Mouse (Mus musculus): ENCODE data around the gene Ccdc122. TPM values are rescaled to one million over a fixed set of nuclear protein-coding genes. Genes with fewer than 3 reads are reported as not detected.
A peak's percentile ranks its signal among the peaks of the same experiment; 100 is the strongest.
"Not testable (repeated sequence)": the region's sequence is repeated elsewhere in the genome, so short reads cannot be mapped to it uniquely, and the experiment has no call there.

Gene Ccdc122
- not detected in 2 replicates for polyA plus RNA-seq (2012; ENCODE audit: insufficient read depth, insufficient read length, low replicate concordance, missing spikeins)

DNA sequence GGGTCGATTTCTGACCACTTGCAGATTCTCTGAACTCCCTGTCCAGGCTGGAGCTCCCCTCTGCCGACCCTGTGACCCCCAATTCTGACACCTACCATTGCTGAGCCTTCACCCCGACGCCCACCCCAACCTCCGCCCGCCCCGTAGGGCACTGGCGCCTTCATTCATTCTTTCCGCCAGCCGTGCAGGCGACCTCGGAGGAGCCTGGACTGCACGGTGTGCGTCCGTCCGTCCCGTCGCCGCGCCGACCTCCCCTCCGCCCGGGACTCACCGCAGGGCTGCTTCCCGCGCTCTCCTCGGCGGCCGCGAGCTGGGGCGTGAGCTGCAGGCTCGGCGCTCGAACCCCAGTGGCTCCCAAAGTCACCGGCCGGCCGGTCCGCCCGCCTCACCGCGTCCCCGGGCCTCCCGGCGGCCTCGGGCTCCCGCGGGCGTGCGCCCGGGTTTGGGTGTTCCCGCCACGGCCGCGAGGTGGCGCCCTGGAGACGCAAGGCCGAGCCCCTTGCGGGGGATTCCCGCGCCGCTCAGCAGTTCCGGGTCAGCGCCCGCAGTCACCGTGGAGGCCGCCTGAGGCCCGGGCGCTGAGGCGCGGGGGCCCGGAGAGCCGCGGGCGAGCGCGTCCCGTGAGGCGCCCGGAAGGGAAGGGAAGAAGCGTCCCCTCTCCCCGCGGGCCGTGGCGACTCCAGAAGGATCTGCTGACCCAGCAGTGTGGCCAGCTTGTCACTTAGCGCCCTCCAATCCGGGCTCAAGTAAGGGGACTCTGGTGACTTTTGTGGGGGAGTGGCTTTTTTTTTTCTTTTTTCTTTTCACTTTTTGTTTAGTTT, at the start of gene Ccdc122, which contains the start of gene Lacc1:
TSS of gene Ccdc122 (plus strand) at position 547 of the 821 bp plus-strand sequence.
TSS of gene Lacc1 (minus strand) at position 679 of the 821 bp plus-strand sequence.
- H3K4me1 ChIP-seq (ENCODE audit: control insufficient read depth, insufficient read depth, low read length), result peaks cover 5% of the 10 kb centered on the region; the same call in 1 of the 2 replicates
- no peak within 1 kb of the TSS for H3K27ac ChIP-seq (ENCODE audit: insufficient read depth, low read depth, low read length)
- WGBS, result 2% methylated on average over 86 of the region's 86 CpGs
- TF ChIP-seq CTCF (IDR thresholded peaks at IDR 0.05; ENCODE audit: insufficient read depth, low read depth, low read length), result peak; percentile 92
- TF ChIP-seq POLR2A (IDR thresholded peaks at IDR 0.05; ENCODE audit: insufficient read depth, low read depth, low read length), result no peak
- H3K4me3 ChIP-seq (ENCODE audit: insufficient read depth, low read depth, low read length), result peak within 1 kb of the TSS; percentile 57

- H3K4me1 ChIP-seq (ENCODE audit: control insufficient read depth, insufficient read depth, low read length); H3K4me3 ChIP-seq (ENCODE audit: insufficient read depth, low read depth, low read length); H3K27ac ChIP-seq (ENCODE audit: insufficient read depth, low read depth, low read length): not testable (repeated sequence)
- 79% methylated on average over 2 of the region's 2 CpGs for WGBS
Measured at GRCm38 (mm10) chr14:76990351-76990750, 46.2 kb upstream of the Ccdc122 start.

DNA sequence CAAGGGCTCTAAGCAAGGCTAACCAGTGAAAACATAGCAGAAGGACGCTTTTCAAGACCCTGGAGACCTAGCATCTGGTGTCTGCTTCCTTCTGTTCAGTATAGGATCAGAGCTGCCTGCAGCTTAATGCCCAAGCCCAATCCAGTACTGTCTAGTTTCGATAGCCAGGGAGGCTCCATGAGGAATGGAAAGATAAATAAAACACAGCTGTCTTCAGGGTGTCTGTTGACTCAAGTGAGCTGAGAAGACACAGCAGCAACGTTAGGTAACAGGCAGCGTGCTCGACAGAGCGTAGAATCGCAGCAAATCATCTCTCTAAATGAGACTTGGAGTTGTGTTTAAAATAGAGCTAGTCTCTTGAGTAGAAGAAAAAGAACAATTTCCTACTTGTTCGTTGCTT, 31.8 kb upstream of the Ccdc122 start:
- WGBS, result 82% methylated on average over 8 of the region's 8 CpGs
- Histone ChIP-seq H3K27ac (ENCODE audit: insufficient read depth, low read depth, low read length) (no peak overlapping the region), H3K4me3 (ENCODE audit: insufficient read depth, low read depth, low read length) (no peak overlapping the region), H3K4me1 (ENCODE audit: control insufficient read depth, insufficient read depth, low read length) (no peaks in the 10 kb centered on the region)
- no peak for TF ChIP-seq CTCF (IDR thresholded peaks at IDR 0.05; ENCODE audit: insufficient read depth, low read depth, low read length)
- TF ChIP-seq POLR2A (IDR thresholded peaks at IDR 0.05; ENCODE audit: insufficient read depth, low read depth, low read length), result no peak

DNA sequence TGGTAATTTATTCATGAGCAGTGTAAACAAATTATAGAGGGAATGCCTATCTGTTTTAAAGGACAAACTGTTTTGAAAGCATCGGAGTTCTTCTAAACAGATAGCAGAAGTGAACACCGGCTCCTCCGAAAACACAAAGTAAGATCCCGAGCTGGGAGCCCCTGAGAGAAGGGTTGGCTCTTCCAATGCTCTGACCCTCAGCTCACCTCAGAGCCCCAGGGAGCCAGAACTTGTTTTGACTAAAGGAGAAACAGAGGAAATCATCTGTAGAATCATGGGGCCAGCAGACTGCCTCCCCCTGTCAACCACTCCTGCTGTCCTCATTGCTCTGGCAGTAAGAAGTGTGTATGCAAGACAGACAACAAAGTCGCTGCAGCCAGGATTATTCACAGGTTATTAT, 31.0 kb upstream of the Ccdc122 start:
- Histone ChIP-seq H3K27ac (ENCODE audit: insufficient read depth, low read depth, low read length) (no peak overlapping the region), H3K4me3 (ENCODE audit: insufficient read depth, low read depth, low read length) (no peak overlapping the region), H3K4me1 (ENCODE audit: control insufficient read depth, insufficient read depth, low read length) (no peaks in the 10 kb centered on the region)
- no peak for TF ChIP-seq POLR2A (IDR thresholded peaks at IDR 0.05; ENCODE audit: insufficient read depth, low read depth, low read length)
- no peak for TF ChIP-seq CTCF (IDR thresholded peaks at IDR 0.05; ENCODE audit: insufficient read depth, low read depth, low read length)
- 75% methylated on average over 5 of the region's 5 CpGs for WGBS

DNA sequence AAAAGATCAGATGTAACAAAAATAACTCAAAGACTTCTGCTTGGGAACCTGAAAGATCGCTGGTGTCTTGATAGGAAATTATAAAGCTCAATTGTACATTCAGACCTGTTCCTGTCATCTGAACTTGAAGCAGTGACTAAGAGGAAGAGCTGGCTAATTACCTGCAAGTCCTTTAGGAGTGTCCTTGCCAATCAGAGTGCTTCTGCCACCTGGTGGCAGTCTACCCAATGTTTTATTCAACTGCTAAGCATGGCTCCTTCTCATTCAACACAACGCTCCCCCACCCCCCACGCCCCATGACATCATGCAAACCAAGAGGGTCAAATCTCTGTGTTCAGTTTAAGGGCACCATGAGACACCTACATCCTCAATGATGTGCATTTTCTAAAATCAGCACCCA, 28.3 kb upstream of the Ccdc122 start:
- H3K4me3 ChIP-seq (ENCODE audit: insufficient read depth, low read depth, low read length), result no peak overlapping the region
- no peak overlapping the region for H3K27ac ChIP-seq (ENCODE audit: insufficient read depth, low read depth, low read length)
- TF ChIP-seq POLR2A (IDR thresholded peaks at IDR 0.05; ENCODE audit: insufficient read depth, low read depth, low read length) (no peak), CTCF (IDR thresholded peaks at IDR 0.05; ENCODE audit: insufficient read depth, low read depth, low read length) (no peak)
- 16% methylated on average over 3 of the region's 3 CpGs for WGBS
- no peaks in the 10 kb centered on the region for H3K4me1 ChIP-seq (ENCODE audit: control insufficient read depth, insufficient read depth, low read length)

GRCm38 (mm10) chr14:77011804-77012203, 24.8 kb upstream of the Ccdc122 start:
- Histone ChIP-seq H3K4me1 (ENCODE audit: control insufficient read depth, insufficient read depth, low read length) (no peaks in the 10 kb centered on the region), H3K27ac (ENCODE audit: insufficient read depth, low read depth, low read length) (no peak overlapping the region), H3K4me3 (ENCODE audit: insufficient read depth, low read depth, low read length) (no peak overlapping the region)
- TF ChIP-seq CTCF (IDR thresholded peaks at IDR 0.05; ENCODE audit: insufficient read depth, low read depth, low read length) (no peak), POLR2A (IDR thresholded peaks at IDR 0.05; ENCODE audit: insufficient read depth, low read depth, low read length) (no peak)
- WGBS, result 4% methylated on average over 3 of the region's 3 CpGs

- WGBS, result 77% methylated on average over 12 of the region's 12 CpGs
- H3K27ac ChIP-seq (ENCODE audit: insufficient read depth, low read depth, low read length); H3K4me1 ChIP-seq (ENCODE audit: control insufficient read depth, insufficient read depth, low read length); H3K4me3 ChIP-seq (ENCODE audit: insufficient read depth, low read depth, low read length): not testable (repeated sequence)
Measured at GRCm38 (mm10) chr14:77016783-77017182, 19.8 kb upstream of the Ccdc122 start.

DNA sequence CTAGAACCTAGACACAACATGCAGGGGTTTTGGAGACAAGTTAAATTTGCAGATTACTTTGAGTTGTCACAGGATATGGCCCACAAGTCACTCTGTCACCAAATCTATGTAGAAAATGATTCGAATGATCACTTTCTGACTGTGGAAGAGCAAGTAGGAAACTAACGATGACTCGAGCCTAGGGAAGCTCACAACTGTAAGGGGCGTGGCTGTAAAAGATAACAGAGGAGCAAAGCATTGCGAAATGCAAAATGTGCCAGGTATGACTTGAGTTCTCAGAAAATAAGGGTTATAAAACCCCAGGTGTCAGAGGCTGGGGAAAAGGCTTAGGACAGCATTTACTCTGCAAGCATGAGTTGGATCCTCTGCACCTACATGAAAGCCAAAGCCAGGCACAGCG, 19.4 kb upstream of the Ccdc122 start:
- Histone ChIP-seq H3K4me1 (ENCODE audit: control insufficient read depth, insufficient read depth, low read length) (no peaks in the 10 kb centered on the region), H3K27ac (ENCODE audit: insufficient read depth, low read depth, low read length) (no peak overlapping the region), H3K4me3 (ENCODE audit: insufficient read depth, low read depth, low read length) (no peak overlapping the region)
- WGBS, result 83% methylated on average over 6 of the region's 6 CpGs
- no peak for TF ChIP-seq CTCF (IDR thresholded peaks at IDR 0.05; ENCODE audit: insufficient read depth, low read depth, low read length)
- no peak for TF ChIP-seq POLR2A (IDR thresholded peaks at IDR 0.05; ENCODE audit: insufficient read depth, low read depth, low read length)

- no peak overlapping the region for H3K27ac ChIP-seq (ENCODE audit: insufficient read depth, low read depth, low read length)
- H3K4me1 ChIP-seq (ENCODE audit: control insufficient read depth, insufficient read depth, low read length), result no peaks in the 10 kb centered on the region
- WGBS, result 82% methylated on average over 3 of the region's 3 CpGs
- H3K4me3 ChIP-seq (ENCODE audit: insufficient read depth, low read depth, low read length), result no peak overlapping the region
- TF ChIP-seq CTCF (IDR thresholded peaks at IDR 0.05; ENCODE audit: insufficient read depth, low read depth, low read length), result no peak
- no peak for TF ChIP-seq POLR2A (IDR thresholded peaks at IDR 0.05; ENCODE audit: insufficient read depth, low read depth, low read length)
Measured at GRCm38 (mm10) chr14:77024499-77024898, 12.1 kb upstream of the Ccdc122 start.
